Mouse (Mus musculus) neural tube, embryonic 14.5 days (tissue): Measurements from ENCODE around the gene Smim5. TPM values are rescaled to one million over a fixed set of nuclear protein-coding genes. Genes with fewer than 3 reads are reported as not detected.

Experiments used
- ATAC-seq: fragments of 200-750 bp; cut with Nextera tagmentation; 2 replicates; pipeline ENCODE4 v1.8.0; 2017; ENCODE audit warnings: low read depth, mild to moderate bottlenecking, moderate TSS enrichment, moderate library complexity
- H3K27ac ChIP-seq: fragments of 300-500 bp; sonication (generic); 2 replicates; pipeline ENCODE4 v1.5.1; 2014; ENCODE audit warnings: low read depth, mild to moderate bottlenecking, control low read depth, low read length, moderate library complexity, mixed read lengths
- H3K27me3 ChIP-seq: fragments of 300-500 bp; sonication (generic); 2 replicates; pipeline ENCODE4 v1.6.1; 2014; ENCODE audit warnings: low read length; ENCODE audit not compliant: control insufficient read depth, insufficient read depth
- H3K36me3 ChIP-seq: fragments of 300-500 bp; sonication (generic); 2 replicates; pipeline ENCODE4 v1.6.1; 2014; ENCODE audit warnings: low read length, mixed read lengths; ENCODE audit not compliant: control insufficient read depth, insufficient read depth
- H3K4me1 ChIP-seq: fragments of 300-500 bp; sonication (generic); 2 replicates; pipeline ENCODE4 v1.6.1; 2014; ENCODE audit warnings: low read length; ENCODE audit not compliant: control insufficient read depth, insufficient read depth
- H3K4me2 ChIP-seq: fragments of 300-500 bp; sonication (generic); 2 replicates; pipeline ENCODE4 v1.6.1; 2014; ENCODE audit warnings: mild to moderate bottlenecking, low read depth, low read length, control low read depth
- H3K4me3 ChIP-seq: fragments of 300-500 bp; sonication (generic); 2 replicates; pipeline ENCODE4 v1.5.1; 2014; ENCODE audit warnings: low read depth, low read length, control low read depth, mixed read lengths
- H3K9ac ChIP-seq: fragments of 300-500 bp; sonication (generic); replicated peaks from 2 replicates; pipeline ENCODE4 v1.6.1; 2014; ENCODE audit warnings: low read depth, mild to moderate bottlenecking, control low read depth, low read length, mixed read lengths
- H3K9me3 ChIP-seq: fragments of 300-500 bp; sonication (generic); 2 replicates; pipeline ENCODE4 v1.6.1; 2016; ENCODE audit warnings: low read length; ENCODE audit not compliant: control insufficient read depth
- WGBS: fragments of 180-500 bp; shearing (Covaris S2); extraction: QIAGEN DNeasy Blood & Tissue Kit; methylation state at CpG from one replicate; pipeline ENCODE4 v1.1.7; 2014; 5-methylcytosine and 5-hydroxymethylcytosine counted together
- polyA plus RNA-seq: library from polyadenylated mRNA; unstranded; fragments of >200 nt; fragmentation: Nextera tagmentation; extraction: Ambion mirVana; gene quantifications from 2 replicates; pipeline ENCODE4 v1.2.1, GENCODE M21; 2014

The Smim5 gene
- polyA plus RNA-seq, 1 experiment from 2014 or later, result 1.8 TPM

DNA sequence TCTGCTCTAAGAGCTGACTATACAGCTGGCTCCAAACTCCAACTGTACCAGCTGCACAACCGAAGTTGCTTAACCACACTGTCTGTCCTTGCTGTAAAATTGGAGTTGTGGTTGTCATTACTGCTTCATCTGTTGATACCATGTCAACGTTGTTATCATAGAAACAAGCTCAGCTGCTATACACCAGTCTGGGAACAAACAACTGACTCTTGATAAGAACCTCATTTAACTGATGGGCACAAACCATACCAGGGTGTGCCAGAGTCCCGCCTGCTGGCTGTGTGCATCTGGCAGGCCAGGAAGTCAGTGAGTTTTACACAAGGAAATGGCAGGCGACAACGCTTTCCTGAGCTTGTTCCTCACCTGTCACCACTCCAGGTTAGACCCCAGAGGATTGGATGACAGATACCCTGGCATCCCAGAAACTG lies 11.4 kb downstream of the Smim5 start:
- H3K27me3 ChIP-seq, result no peaks in the 10 kb centered on the region
- H3K36me3 ChIP-seq, result 0 out of 2 replicates have a peak, but pooled peaks cover 7% of the 10 kb centered on the region
- H3K4me2 ChIP-seq, result no peak overlapping the region
- H3K4me3 ChIP-seq, result no peak overlapping the region
- ATAC-seq, result no peak
- no peaks in the 10 kb centered on the region for H3K4me1 ChIP-seq
- WGBS, result 96% methylated on average over 5 of the region's 5 CpGs
- H3K27ac ChIP-seq, result no peak overlapping the region
- no peaks in the 10 kb centered on the region for H3K9me3 ChIP-seq
- H3K9ac ChIP-seq, result no peak overlapping the region

DNA sequence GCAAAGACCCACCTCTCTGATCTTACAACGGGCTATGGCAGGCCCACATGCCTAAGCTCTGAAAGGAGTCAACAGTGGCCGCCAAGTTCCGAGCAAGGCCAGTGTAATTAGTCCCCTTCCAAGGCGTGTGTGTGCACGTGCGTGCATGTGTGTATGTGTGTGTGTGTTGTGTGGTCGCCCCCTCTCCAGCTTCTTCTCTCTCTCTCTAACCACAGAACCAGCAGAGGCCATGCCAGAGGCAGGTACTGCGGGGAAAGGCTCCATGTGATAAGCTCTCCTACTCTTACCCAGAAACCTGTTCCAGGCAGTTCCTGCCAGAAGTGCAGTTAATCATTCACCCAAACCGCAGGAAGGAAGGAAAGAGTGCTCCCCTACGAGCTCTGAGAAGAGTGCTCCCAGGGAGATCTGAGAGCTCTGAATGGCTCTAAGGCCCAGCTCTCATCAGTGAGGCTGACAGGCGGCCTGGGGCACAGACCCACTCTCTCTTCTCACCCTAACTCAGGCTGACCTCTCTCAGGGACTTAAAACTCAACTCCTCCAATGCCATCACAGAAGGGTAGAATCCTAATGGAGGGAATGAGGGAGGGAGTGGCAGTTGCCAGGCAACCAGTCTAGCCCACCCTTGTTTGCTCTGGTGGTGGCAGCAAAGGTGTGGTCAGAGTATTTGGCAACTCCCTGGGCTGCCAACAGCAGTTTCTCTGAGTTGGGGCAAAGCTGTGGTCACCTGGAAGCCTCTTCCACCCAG lies 12.0 kb downstream of the Smim5 start, which contains the start of gene Smim6:
Smim6 (plus strand) TSS at position 386 of the 745 bp plus-strand sequence.
- no peak within 1 kb of the TSS for H3K4me3 ChIP-seq
- H3K4me1 ChIP-seq, result no peaks in the 10 kb centered on the region
- no peaks in the 10 kb centered on the region for H3K27me3 ChIP-seq
- no peaks in the 10 kb centered on the region for H3K9me3 ChIP-seq
- 75% methylated on average over 11 of the region's 11 CpGs for WGBS
- H3K4me2 ChIP-seq, result no peak within 1 kb of the TSS
- H3K9ac ChIP-seq, result no peak within 1 kb of the TSS
- ATAC-seq, result no peak
- 0 out of 2 replicates have a peak, but pooled peaks cover 9% of the 10 kb centered on the region for H3K36me3 ChIP-seq
- no peak within 1 kb of the TSS for H3K27ac ChIP-seq

- H3K4me3 ChIP-seq, result no peak overlapping the region
- 94% methylated on average over 4 of the region's 4 CpGs for WGBS
These were observed 16.8 kb downstream of the Smim5 start for GRCm38 (mm10) chr11:115916579-115916978.

DNA sequence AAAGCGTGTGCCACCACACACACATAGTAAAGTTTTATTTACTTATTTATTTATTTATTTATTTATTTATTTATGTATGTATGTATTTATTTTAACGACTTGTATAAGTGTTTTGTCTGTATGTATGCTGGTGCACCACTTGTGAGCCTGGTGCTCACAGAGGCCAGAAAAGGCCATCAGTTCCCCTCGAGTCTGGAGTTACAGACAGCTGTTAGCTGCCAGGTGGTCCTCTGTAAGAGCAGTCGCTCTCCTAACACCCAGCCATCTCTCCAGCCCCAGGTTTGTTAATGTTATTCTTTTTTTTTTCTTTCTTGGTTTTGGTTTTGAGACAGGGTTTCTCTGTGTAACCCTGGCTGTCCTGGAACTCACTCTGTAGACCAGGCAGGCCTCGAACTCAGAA lies 18.9 kb downstream of the Smim5 start:
- no peak for ATAC-seq
- Histone ChIP-seq H3K4me1 (no peaks in the 10 kb centered on the region), H3K4me3 (no peak overlapping the region), H3K9ac (no peak overlapping the region), H3K9me3 (no peaks in the 10 kb centered on the region), H3K27ac (no peak overlapping the region), H3K36me3 (peaks cover 11% of the 10 kb centered on the region; the same call in 1 of the 2 replicates), H3K27me3 (no peaks in the 10 kb centered on the region), H3K4me2 (no peak overlapping the region)
- 90% methylated on average over 5 of the region's 5 CpGs for WGBS

More at GRCm38 (mm10) chr11:115916579-115916978, 16.8 kb downstream of the Smim5 start:
- Histone ChIP-seq H3K4me1 (no peaks in the 10 kb centered on the region), H3K4me2 (no peak overlapping the region), H3K27ac (no peak overlapping the region), H3K9ac (no peak overlapping the region), H3K36me3 (0 out of 2 replicates have a peak, but pooled peaks cover 9% of the 10 kb centered on the region), H3K9me3 (no peaks in the 10 kb centered on the region), H3K27me3 (no peaks in the 10 kb centered on the region)
- ATAC-seq, result no peak

GRCm38 (mm10) chr11:115919073-115919472 lies 19.3 kb downstream of the Smim5 start:
- peaks cover 11% of the 10 kb centered on the region; the same call in 1 of the 2 replicates for H3K36me3 ChIP-seq
- ATAC-seq, result no peak
- no peaks in the 10 kb centered on the region for H3K9me3 ChIP-seq
- no peak overlapping the region for H3K4me3 ChIP-seq
- 97% methylated on average over 5 of the region's 5 CpGs for WGBS
- no peak overlapping the region for H3K9ac ChIP-seq
- no peak overlapping the region for H3K27ac ChIP-seq
- no peaks in the 10 kb centered on the region for H3K27me3 ChIP-seq
- H3K4me1 ChIP-seq, result no peaks in the 10 kb centered on the region
- no peak overlapping the region for H3K4me2 ChIP-seq

DNA sequence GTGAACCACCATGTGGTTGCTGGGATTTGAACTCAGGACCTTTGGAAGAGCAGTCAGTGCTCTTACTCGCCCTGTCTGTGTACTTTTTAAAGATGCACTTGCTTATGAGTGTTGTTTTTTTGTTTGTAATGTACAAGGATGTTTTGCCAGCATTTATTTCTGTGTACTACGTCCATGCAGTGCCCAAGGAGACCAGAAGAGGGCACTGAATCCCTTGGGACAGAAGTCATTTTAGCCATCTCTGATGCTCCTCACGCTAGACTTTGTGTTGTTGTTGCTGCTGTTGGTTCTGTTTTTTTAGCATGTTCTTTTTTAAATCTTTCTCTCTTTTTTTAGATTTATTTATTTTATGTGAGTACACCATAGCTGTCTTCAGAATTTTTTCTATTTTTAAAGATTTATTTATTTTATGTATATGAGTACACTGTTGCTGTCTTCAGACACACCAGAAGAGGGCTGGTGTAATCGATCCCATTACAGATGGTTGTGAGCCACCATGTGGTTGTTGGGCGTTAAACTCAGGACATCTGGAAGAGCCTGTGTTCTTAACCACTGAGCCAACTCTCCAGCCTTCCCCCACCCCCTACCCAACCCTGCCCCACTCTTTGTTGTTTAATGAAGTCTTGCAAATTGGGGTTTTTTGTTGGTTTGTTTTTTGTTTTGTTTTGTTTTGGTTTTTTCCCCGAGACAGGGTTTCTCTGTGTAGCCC lies 20.5 kb downstream of the Smim5 start:
- Histone ChIP-seq H3K4me3 (no peak overlapping the region), H3K9ac (no peak overlapping the region), H3K9me3 (no peaks in the 10 kb centered on the region), H3K4me1 (no peaks in the 10 kb centered on the region), H3K36me3 (peaks cover 12% of the 10 kb centered on the region; the same call in 1 of the 2 replicates), H3K4me2 (no peak overlapping the region), H3K27ac (no peak overlapping the region), H3K27me3 (no peaks in the 10 kb centered on the region)
- WGBS, result 52% methylated on average over 6 of the region's 6 CpGs
- ATAC-seq, result no peak

DNA sequence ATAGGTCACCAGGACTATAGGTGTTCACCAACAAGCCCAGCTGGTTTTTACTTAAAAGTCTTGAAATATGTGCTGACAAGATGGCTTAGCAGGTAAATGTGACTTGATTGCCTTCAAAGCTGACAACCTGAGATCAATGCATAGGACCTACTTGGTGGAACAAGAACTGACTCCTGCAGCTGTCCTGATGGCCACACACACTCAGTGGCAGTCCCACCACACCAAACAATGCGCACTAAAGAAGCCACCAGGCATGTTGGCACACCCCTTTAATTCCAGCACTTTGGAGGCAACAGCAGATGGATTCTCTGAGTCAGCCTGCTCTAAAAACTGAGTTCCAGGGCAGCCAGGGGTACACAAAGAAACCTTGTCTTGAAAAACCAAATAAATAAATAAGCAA lies 22.2 kb downstream of the Smim5 start:
- H3K9me3 ChIP-seq, result no peaks in the 10 kb centered on the region
- no peak overlapping the region for H3K4me2 ChIP-seq
- H3K27ac ChIP-seq, result no peak overlapping the region
- peaks cover 10% of the 10 kb centered on the region; the same call in 1 of the 2 replicates for H3K36me3 ChIP-seq
- WGBS, result 94% methylated on average over 1 of the region's 1 CpGs
- no peak overlapping the region for H3K9ac ChIP-seq
- H3K4me1 ChIP-seq, result no peaks in the 10 kb centered on the region
- no peak overlapping the region for H3K4me3 ChIP-seq
- no peak for ATAC-seq
- H3K27me3 ChIP-seq, result no peaks in the 10 kb centered on the region

- no peaks in the 10 kb centered on the region for H3K9me3 ChIP-seq
- no peaks in the 10 kb centered on the region for H3K27me3 ChIP-seq
- H3K4me3 ChIP-seq, result no peak overlapping the region
- WGBS, result 89% methylated on average over 8 of the region's 8 CpGs
- no peak for ATAC-seq
- H3K4me2 ChIP-seq, result no peak overlapping the region
- H3K9ac ChIP-seq, result no peak overlapping the region
- 0 out of 2 replicates have a peak, but pooled peaks cover 5% of the 10 kb centered on the region for H3K36me3 ChIP-seq
- H3K27ac ChIP-seq, result no peak overlapping the region
- peaks cover 8% of the 10 kb centered on the region for H3K4me1 ChIP-seq
These were observed 29.3 kb downstream of the Smim5 start for GRCm38 (mm10) chr11:115929031-115929430.

DNA sequence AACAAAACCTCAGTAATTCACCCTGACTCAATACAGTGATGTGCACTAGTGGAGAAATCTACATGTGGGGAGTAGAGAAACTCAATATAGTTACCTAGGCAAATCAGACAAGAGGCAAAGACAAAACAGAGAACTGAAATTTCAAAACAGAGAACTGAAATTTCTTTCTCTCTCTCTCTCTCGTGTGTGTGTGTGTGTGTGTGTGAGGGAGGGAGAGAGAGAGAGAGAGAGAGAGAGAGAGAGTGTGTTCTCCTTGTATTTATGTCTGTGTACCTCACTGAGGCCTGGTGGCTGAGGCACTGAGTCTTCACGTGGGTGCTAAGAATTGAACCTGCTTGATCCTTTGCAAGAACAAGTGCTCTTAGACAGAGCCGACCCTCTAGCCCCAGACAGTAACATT lies 30.1 kb downstream of the Smim5 start:
- H3K9ac ChIP-seq, result no peak overlapping the region
- no peak overlapping the region for H3K4me3 ChIP-seq
- H3K4me1 ChIP-seq, result peaks cover 13% of the 10 kb centered on the region
- no peaks in the 10 kb centered on the region for H3K27me3 ChIP-seq
- no peaks in the 10 kb centered on the region for H3K9me3 ChIP-seq
- WGBS, result 77% methylated on average over 3 of the region's 3 CpGs
- H3K4me2 ChIP-seq, result no peak overlapping the region
- no peak overlapping the region for H3K27ac ChIP-seq
- no peak for ATAC-seq
- H3K36me3 ChIP-seq, result no peaks in the 10 kb centered on the region
